Mouse (Mus musculus): ENCODE measurements around the gene Ly86. TPM values are rescaled to one million over a fixed set of nuclear protein-coding genes. Genes with fewer than 3 reads are reported as not detected.

Gene Ly86
- total and polyA plus RNA-seq, 3 experiments: 172 to 427 (median 290) TPM

DNA sequence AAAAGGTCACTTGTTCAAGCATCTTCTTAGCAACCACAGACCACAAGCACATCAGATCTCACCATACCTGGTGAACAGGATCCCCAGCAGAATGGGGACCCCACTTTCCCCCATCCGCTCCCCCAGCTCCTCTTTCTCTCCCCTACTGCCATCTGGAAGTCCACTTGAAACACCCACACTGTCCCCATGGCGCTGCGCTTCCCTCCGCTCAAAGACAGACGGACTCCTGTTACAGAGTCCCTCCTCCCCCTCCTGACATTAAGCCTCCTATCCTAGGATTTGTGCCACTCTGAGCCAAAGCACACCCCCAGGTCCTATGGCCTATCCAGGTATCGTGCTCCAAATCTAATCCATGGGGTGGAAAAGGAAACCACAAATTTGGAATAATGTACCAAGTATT lies 79.9 kb downstream of the Ly86 start:
- H3K9me3 ChIP-seq (replicated peaks; ENCODE audit: low read length): peaks cover 6% of the 10 kb centered on the region
- H3K36me3 ChIP-seq (replicated peaks in 1 of 2; ENCODE audit: control insufficient read depth in 1 of 2, insufficient read depth in 1 of 2, low read length in 1 of 2): peaks cover 0 to 8% of the 10 kb centered on the region in 2 experiments
- no peak overlapping the region for H3K4me2 ChIP-seq (ENCODE audit: insufficient read depth, low read depth, poor library complexity, severe bottlenecking)
- H3K79me2 ChIP-seq (replicated peaks; ENCODE audit: control insufficient read depth, extremely low read depth, insufficient read depth, poor library complexity, severe bottlenecking): no peaks in the 10 kb centered on the region
- no peak overlapping the region for H3K9ac ChIP-seq (ENCODE audit: insufficient read depth, low read depth)
- H3K27ac ChIP-seq (ENCODE audit: insufficient read depth, low read depth): no peak overlapping the region
- in situ Hi-C loops (cut with MboI; ENCODE audit: low pct_ligation_motif_present, low pct_unique_long_range_greater_than_20kb, low sequenced_read_pairs) (no loop called here), dilution Hi-C loops (cut with MboI; ENCODE audit: extremely low pct_ligation_motif_present, extremely low pct_unique_long_range_greater_than_20kb, low sequenced_read_pairs) (no loop called here)
- TF ChIP-seq ELF1 (IDR thresholded peaks at IDR 0.05; ENCODE audit: low read depth, low read length) (no peak), MAZ (IDR thresholded peaks at IDR 0.05; ENCODE audit: low read depth, low read length) (no peak), UBTF (IDR thresholded peaks at IDR 0.05; ENCODE audit: low read depth, low read length) (no peak), TCF12 (IDR thresholded peaks at IDR 0.05; ENCODE audit: low read depth, low read length) (no peak), ZC3H11A (IDR thresholded peaks at IDR 0.05; ENCODE audit: low read depth, low read length) (no peak), IRF4 (IDR thresholded peaks at IDR 0.05; ENCODE audit: low read depth, low read length) (no peak), MAFK (IDR thresholded peaks at IDR 0.05; ENCODE audit: insufficient replicate concordance, low read length) (no peak), CHD2 (IDR thresholded peaks at IDR 0.05; ENCODE audit: low read length) (no peak), MYC (IDR thresholded peaks at IDR 0.05; ENCODE audit: low read depth, low read length) (no peak)
- DNase-seq (ENCODE audit: extremely low read depth): no peak
- H3K4me1 ChIP-seq (ENCODE audit: control insufficient read depth in 1 of 2, insufficient read depth in 2 of 2): peaks cover 0 to 4% of the 10 kb centered on the region in 2 experiments; a peak in 2 of 4 replicates
- H3K4me3 ChIP-seq (replicated peaks in 1 of 3; ENCODE audit: low read depth in 2 of 3, low read length in 2 of 3, poor library complexity in 1 of 3): no peak overlapping the region
- H3K27me3 ChIP-seq (replicated peaks): no peaks in the 10 kb centered on the region

DNA sequence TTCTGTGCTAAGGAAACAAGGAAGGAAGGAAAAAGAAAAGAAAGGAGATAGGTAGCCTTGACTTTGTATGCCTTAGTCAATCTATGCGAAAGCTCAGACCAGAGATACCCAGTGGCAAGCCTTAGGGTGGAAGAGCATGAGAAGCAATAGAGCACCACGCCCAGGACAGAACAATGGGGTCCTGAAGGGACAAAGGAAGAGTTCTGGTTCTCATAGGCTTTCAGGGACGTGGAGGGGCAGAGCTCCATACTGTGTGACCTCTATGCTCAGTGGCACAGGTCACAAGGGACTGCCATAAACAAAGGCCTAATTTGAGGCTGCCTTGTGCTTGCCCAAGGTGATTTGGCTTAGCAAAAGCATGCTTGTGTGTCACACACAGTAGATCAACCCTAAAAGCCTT lies 80.4 kb downstream of the Ly86 start:
- Histone ChIP-seq H3K4me3 (replicated peaks in 1 of 3; ENCODE audit: low read depth in 2 of 3, low read length in 2 of 3, poor library complexity in 1 of 3) (no peak overlapping the region), H3K36me3 (replicated peaks in 1 of 2; ENCODE audit: control insufficient read depth in 1 of 2, insufficient read depth in 1 of 2, low read length in 1 of 2) (peaks cover 0 to 5% of the 10 kb centered on the region in 2 experiments), H3K27ac (ENCODE audit: insufficient read depth, low read depth) (no peak overlapping the region), H3K9me3 (replicated peaks; ENCODE audit: low read length) (peaks cover 6% of the 10 kb centered on the region), H3K27me3 (replicated peaks) (no peaks in the 10 kb centered on the region), H3K9ac (ENCODE audit: insufficient read depth, low read depth) (no peak overlapping the region), H3K4me2 (ENCODE audit: insufficient read depth, low read depth, poor library complexity, severe bottlenecking) (no peak overlapping the region), H3K79me2 (replicated peaks; ENCODE audit: control insufficient read depth, extremely low read depth, insufficient read depth, poor library complexity, severe bottlenecking) (no peaks in the 10 kb centered on the region), H3K4me1 (ENCODE audit: control insufficient read depth in 1 of 2, insufficient read depth in 2 of 2) (peaks cover 0 to 7% of the 10 kb centered on the region in 2 experiments; a peak in 2 of 4 replicates)
- DNase-seq (ENCODE audit: extremely low read depth): no peak
- in situ Hi-C loops (cut with MboI; ENCODE audit: low pct_ligation_motif_present, low pct_unique_long_range_greater_than_20kb, low sequenced_read_pairs): no loop called here
- dilution Hi-C loops (cut with MboI; ENCODE audit: extremely low pct_ligation_motif_present, extremely low pct_unique_long_range_greater_than_20kb, low sequenced_read_pairs): no loop called here
- TF ChIP-seq SMC3 (IDR thresholded peaks at IDR 0.05; ENCODE audit: low read depth, low read length) (no peak), ZC3H11A (IDR thresholded peaks at IDR 0.05; ENCODE audit: low read depth, low read length) (no peak), ETS1 (conservative IDR thresholded peaks at IDR 0.05; ENCODE audit: low read depth, low read length) (no peak), HCFC1 (IDR thresholded peaks at IDR 0.05; ENCODE audit: low read depth, low read length) (no peak), BHLHE40 (IDR thresholded peaks at IDR 0.05; ENCODE audit: low read depth, low read length) (no peak), ZMIZ1 (IDR thresholded peaks at IDR 0.05; ENCODE audit: low read depth, low read length) (no peak), MXI1 (IDR thresholded peaks at IDR 0.05; ENCODE audit: low read depth, low read length) (no peak), MAX (IDR thresholded peaks at IDR 0.05; ENCODE audit: low read length) (no peak), ZNF384 (IDR thresholded peaks at IDR 0.05; ENCODE audit: low read depth, low read length) (no peak), ZKSCAN1 (IDR thresholded peaks at IDR 0.05; ENCODE audit: borderline replicate concordance, low read depth, low read length) (no peak), IRF4 (IDR thresholded peaks at IDR 0.05; ENCODE audit: low read depth, low read length) (no peak), NRF1 (IDR thresholded peaks at IDR 0.05; ENCODE audit: low read depth, low read length) (no peak), JUN (IDR thresholded peaks at IDR 0.05; ENCODE audit: insufficient read depth, low read depth, low read length) (no peak), MAFK (IDR thresholded peaks at IDR 0.05; ENCODE audit: insufficient replicate concordance, low read length) (no peak), POLR2A (IDR thresholded peaks at IDR 0.05; ENCODE audit: low read depth, low read length) (no peak), USF1 (IDR thresholded peaks at IDR 0.05; ENCODE audit: low read depth, low read length) (no peak)
